Mouse (Mus musculus) kidney, adult 9 months (tissue): ENCODE measurements at regions not wholly inside any gene's neighbourhood (a gene's known extent, or its start where the extent isn't known, plus 50 kb on each side); places are given as distances from the start of the nearest gene placed in this dataset.

Experiments
- DNase-seq: peaks from one replicate; pipeline ENCODE4 v3.0.0; 2022

DNA sequence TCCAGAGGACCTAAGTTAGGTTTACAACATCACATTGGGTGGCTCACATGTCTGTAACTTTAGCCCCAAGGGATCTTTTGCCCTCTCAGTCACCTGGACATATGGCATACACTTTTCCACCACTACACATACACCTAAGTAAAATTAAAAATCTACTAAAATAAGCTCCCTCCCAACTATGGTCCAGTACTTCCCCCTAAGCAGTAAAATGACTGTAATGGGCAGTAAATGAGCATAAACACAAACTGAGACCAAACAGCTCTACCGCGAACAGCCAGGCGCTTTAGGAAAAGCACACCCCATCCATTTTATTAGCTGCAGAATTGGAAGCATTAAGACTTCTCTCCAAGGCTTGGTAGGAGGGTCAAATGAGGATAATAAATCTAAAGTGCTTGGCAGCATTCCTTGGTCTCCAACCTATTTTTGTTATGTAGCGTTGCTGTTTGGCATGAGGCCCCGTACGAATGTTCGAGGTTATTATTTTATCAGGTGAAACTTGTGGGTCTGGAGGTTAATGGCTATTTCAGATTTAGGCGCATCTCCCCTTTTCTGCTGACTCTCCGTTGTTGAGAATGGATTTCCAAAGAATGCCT lies 157.5 kb upstream of the Eif4g2 start:
- peak; percentile 33 for DNase-seq

GRCm38 (mm10) chr7:111237819-111238218 lies 155.0 kb upstream of the Eif4g2 start:
- peak; percentile 51 for DNase-seq

DNA sequence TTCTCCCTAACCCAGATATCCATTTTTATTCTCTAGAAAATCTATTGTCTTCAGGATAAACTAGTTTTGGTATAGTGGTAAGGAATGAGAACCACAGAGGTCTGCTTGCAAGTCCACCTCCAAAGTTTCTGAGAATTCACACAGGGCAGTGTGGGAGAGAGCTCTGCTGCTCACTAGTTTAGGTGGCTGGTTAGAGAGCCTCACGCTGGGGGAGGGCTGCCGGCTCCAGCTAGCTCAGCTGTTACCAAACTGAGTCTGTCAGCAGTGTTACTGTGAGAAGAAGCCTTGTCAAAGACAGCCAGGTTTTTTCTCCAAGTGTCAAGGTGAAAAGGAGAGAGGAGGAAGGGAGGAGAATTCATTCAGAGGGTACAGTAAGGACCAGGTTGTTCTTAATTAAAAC lies 147.8 kb upstream of the Eif4g2 start:
- DNase-seq: no peak

- DNase-seq: no peak
Measured at GRCm38 (mm10) chr7:111227082-111227481, 144.3 kb upstream of the Eif4g2 start.

DNA sequence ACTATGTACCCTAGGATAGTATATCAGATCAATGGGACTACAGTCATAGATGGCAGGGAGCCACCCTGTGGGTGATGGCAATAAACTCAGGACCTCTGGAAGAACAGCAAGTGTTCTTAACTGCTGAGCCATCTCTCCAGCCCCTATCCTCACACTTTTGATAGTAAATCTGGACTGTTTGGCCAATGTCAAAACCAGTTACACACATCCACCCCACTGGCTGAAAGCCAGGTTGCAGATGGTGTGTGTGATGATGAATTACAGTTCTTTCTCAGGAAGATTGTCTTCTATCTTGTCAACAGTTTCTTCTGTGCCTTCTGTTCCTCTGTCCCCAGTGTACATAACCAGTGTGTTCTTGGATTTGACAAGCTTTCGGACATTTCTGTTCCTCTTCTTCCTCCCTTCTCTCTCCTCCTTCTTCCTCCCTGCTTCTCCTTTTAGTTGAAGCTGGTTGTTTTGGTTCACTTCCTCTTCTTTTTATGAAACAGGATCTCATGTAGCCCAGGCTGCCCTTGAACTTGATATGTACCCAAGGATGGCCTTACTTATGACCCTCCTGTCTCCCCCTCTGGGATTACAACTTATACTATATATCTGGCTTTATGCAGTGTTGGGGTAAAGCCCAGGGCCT lies 143.3 kb upstream of the Eif4g2 start:
- no peak for DNase-seq

GRCm38 (mm10) chr7:111215586-111215985 lies 132.8 kb upstream of the Eif4g2 start:
- no peak for DNase-seq

DNA sequence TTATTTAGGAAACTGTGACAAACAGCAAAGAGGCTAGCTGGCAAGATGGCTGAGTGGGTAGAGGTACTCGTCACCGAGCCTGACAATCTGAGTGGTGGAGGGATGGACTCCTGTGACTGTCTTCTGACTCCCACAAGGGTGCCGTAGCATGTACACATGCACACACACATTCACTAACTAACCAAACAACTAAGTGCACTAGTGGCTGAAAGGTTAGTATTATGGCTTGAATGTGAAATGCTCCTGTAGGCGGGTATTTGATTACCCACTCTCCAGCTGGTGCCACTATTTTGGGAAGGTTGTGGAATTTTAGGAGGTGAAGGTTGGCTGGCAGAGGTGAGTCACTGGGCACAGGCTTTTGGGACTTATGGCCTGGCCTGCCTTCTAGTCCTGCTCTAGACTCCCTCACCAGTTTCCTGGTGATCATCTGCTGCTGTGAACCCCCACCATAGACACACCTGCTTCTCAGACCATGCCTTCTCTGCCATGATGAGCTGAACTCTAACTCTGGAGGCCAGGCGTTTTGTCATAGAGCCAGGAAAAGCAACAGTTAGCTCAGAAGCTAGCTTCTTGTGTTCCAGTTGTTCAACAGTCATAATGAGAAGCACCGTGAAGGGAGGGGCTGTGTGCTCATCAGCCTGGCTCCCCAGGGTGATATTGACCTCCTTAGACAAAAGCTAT lies 131.5 kb upstream of the Eif4g2 start:
- no peak for DNase-seq

- DNase-seq: no peak
Measured at GRCm38 (mm10) chr7:111212188-111212587, 129.4 kb upstream of the Eif4g2 start.

- no peak for DNase-seq
Measured at GRCm38 (mm10) chr7:111211641-111212040, 128.8 kb upstream of the Eif4g2 start.

DNA sequence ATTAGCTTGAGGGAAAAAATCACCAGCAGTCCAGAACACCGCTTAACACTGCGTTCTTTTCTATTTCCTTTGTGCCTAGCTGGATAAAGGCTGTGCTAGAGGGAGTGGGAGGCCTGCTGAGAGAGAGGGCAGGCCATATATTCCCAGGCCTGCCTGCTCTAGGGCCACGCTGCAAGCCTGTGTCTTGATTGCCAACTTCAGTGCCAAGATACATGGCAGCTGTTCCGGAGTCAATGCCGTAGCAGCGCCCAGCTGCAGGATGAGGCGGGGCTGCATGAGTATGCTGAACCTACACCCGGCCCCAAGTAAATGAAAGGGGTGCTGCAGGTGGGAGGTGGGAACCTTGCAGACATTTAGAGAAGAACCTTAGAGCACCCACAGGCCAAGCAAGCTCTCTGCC lies 127.5 kb upstream of the Eif4g2 start:
- no peak for DNase-seq

DNA sequence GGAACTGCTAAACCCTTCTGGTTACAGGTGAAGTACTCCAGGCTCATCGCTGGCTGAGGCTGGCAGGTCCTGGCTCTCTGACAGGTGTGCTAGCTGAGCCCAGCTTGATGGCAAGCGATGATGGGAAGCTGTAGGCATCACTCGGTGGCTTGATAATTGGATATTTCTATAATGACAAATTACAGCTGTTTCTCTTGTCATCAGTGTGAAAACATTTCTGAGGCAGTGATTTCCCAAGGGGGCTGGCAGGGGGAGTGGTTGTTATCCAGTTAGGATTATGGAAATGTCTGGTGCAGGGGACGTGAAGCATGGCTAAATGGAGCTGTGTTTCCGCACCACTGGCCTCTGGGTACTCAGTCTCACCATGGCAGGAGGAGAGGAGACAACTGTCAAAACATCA lies 123.0 kb upstream of the Eif4g2 start:
- DNase-seq: no peak

DNA sequence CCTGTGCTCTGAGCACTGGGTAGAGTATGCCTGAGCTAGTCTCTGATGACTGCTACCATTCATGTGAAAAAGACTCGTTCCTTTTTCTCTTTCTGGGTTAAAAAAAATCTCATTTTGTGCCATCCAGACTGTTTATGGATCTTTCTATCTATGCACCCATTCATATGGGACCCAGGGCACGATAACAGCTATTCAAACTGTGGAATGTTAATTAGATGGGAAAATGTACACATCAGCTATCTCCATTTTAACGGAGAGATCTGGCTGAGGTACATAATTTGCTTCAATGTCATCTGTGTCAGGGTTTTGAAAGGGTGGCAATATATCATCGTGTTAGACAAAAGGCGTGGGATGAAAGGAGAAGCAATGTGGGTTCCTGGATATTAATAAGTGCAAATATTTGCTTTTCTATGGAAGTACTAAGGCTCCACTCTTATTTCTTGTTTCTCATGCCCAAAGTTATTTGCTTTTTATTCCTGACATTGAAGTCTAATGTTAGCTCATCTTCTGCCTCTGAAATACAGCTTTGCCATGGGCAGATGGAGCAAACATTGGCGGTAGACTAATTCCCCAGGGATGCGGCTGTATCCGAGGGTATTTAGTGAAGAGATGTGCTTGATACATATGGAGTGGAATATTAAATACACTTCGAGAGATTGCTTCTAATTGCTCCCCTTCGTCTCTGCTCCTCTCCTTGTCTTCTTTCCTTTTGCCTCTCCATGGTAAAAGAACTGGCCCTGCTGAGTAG lies 116.0 kb upstream of the Eif4g2 start:
- no peak for DNase-seq

DNA sequence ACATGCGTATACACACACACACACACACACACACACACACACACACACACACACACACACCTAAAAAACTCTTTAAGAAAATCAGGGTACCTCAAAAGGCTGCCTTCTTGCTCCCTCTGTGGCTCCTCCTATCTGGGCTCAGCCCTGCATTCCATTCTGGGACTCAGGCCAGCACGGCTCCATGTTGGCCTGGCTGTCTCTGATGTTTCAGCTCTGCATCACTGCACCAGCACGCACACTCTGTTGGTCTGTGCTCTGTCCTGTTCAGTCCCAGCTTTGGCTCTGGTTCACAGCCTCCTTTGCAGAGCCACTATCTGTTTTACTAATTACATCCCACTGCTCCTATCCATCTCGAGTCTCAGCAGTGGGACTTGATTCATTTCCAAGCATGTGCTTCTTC lies 108.8 kb upstream of the Eif4g2 start:
- DNase-seq: peak; percentile 50

- DNase-seq: no peak
Measured at GRCm38 (mm10) chr7:111191216-111191615, 108.4 kb upstream of the Eif4g2 start.

DNA sequence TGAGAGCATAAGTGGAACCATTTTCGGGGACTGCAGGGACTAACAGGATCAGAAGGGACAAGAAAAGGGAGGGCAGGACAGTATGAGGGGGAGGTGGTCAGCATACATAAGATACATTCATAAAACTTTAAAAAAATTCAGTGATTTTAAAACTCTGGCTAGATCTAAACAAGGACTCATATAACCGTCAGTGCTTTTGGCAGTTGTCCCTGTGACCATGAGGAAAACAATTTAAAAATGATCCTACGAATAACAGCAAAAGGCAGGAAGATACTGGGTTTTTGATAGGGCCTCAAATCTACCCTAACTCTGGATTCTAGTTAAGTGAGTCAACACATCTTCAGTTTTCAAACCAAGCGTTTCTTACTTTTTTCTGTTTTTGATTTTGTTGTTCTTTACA lies 106.9 kb upstream of the Eif4g2 start:
- DNase-seq: no peak

- DNase-seq: peak; percentile 43
Measured at GRCm38 (mm10) chr7:111185954-111186353, 103.1 kb upstream of the Eif4g2 start.

DNA sequence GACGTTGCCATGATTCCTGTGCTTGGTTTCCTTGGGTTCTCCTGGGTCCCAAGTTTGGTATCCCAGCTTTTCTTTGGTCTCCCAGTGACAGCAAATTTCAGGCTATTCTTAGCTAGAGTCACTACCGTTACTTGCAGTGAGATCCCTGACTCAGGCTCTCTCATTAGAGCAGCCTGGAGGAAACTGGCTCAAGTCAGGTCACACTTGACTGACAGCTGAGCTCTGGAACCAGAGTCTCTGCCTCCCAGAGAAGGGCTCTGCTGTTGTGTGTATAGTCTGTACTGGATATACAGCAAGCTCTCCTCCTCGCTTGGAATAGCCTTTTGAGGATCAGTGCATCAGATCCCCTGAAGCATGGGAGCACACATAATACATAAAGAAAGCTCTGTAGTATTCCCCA lies 100.7 kb upstream of the Eif4g2 start:
- DNase-seq: no peak

DNA sequence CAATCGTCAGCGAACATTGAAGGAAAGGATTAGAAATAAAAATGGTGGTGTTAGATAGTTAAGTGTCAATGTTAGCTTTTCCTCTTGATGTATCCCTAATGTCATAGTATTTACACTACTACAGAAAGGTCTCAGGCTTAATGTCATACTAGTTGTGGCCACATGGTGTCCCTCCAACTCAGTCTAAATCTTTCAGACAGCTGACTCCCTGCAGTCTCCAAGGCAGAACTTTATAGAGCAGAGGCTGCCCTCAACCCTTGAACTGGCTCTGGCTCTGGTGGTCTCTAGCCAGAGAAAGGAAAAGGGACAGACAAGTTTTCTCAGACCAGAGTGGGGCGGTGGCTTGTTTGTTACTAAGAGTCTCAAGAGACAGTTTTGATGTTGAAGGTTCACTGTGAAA lies 99.5 kb upstream of the Eif4g2 start:
- DNase-seq: peak; percentile 67

DNA sequence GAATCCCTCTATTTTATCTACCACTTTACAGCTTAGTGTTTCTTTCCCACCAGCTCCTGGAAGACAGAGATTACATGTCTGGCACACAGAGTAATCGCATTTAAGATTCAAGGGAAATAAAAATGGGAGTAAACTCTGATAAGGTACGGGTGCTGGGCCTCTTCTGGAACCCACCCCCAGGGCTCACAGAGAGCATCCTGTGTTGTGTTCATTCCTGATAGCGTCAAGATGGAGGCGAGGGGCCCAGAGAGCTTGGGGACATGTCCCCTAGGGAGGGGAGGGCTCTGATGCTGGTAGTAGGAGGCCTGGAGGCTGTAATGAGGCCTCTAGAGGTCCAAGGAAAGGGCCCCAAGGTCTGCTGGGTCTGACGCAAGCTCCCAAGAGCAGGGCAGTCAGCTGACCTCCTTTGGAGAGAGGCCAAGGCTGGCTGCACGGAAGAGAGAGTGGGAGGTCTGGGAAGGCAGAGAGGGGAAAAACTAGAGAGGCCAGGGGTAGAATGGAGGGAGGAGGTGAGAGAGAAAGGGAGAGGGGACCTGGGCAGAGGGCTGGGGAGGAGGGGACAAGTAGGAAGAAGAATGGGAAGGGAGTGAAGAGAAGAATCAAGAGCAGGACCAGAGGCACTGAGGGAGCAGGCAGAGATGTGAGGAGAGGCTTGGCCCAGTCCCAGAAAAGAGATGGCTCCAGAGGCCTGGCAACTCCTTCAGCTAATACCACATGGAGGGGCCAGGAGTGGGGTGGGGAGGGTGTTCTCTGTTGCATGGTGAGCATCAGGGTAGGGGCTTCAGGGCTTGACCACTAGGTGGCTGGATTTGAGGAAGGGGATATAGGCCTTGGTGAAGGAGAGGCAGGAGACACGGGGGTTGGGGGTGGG lies 96.8 kb upstream of the Eif4g2 start:
- DNase-seq: peak; percentile 67

- DNase-seq: no peak
Measured at GRCm38 (mm10) chr7:111174393-111175124, 91.7 kb upstream of the Eif4g2 start.

DNA sequence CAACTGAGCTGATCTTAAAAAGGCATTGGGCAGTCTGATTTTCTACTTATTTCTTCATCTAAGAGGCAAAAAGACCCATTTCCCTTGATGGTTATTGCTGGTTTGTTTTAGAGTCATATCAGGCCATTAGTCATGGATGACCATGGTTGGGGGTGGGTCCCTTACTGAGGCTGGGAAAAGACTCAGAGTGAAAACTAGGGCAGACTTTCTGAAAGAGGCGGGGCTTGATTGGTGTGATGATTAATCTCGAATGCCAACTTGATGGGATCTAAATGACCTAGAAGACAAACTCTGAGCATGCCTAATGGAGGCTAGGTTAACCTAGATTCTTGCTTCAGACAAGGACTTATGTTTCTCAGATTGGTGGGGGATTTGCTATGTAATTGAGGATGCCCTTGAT lies 89.2 kb upstream of the Eif4g2 start:
- peak; percentile 42 for DNase-seq
